Mouse (Mus musculus) heart, adult 8-10 months (tissue): ENCODE data around the gene Dvl1. TPM values are rescaled to one million over a fixed set of nuclear protein-coding genes. Genes with fewer than 3 reads are reported as not detected.

Source experiments
- DNase-seq: peaks from one replicate; pipeline ENCODE4 v3.0.0; 2022; ENCODE audit warnings: low spot score
- total RNA-seq, 4 experiments: library from RNA; stranded (reverse); gene quantifications; 2 replicates each; pipeline ENCODE4 v1.2.4; 2022

The Dvl1 gene
- 10 to 100 TPM; 41.3 to 50.7 (median 49.8) TPM for total RNA-seq

DNA sequence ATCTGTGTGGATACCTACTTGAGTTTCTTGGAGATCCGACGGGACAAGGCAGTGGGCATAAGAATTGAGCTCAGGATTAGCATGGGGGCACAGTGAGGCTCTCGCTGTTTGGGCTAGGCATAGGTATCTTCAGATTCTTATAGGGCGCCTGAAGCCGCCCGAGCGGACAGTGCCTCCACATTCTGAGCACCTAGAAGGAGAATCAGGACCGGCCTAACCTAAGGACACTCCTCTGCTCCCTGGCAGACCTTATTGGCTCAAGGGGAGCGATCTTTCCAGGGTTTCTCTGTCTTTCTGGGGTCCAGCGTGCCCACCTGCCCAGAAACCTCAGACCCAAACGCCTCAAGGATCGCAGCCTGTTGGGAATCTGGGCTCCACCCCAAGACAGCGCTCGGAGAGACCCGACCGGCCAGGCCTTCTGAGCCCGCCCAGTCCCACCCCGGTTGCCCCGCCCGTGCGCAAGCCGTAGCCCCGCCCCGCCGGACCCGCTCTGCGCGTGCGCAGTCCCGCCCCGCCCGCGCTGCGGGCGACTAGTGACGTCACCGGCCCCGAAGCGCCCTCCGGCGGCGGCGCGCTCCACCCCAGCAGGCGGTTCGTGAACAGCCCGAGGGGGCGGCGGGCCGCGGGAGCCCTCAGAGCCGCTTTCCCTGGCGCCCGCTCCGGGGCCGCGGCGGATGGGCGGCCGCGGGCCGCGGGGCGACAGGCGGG is at the start of gene Dvl1:
TSS of gene Dvl1 (plus strand) at position 532 of the 708 bp plus-strand sequence.
- peak; percentile 90 for DNase-seq

DNA sequence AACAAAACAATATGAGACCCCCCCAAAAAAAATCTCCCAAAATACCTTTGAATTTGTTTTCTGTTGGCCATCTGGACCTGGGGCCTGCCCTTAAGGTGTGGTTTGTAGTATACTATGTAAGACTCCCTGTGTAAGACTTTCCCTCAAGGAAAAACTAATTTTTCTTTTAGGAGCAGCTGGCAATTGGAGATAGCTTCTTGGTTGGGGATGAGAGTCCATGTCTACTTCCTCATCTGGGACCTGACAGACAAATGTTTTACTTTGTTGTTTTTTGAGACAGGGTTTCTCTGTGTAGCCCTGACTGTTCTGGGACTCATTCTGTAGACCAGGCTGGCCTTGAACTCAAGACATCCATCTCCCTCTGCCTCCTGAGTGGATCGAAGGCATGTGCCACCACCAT is 45.1 kb upstream of the Dvl1 start:
- DNase-seq, result no peak

DNA sequence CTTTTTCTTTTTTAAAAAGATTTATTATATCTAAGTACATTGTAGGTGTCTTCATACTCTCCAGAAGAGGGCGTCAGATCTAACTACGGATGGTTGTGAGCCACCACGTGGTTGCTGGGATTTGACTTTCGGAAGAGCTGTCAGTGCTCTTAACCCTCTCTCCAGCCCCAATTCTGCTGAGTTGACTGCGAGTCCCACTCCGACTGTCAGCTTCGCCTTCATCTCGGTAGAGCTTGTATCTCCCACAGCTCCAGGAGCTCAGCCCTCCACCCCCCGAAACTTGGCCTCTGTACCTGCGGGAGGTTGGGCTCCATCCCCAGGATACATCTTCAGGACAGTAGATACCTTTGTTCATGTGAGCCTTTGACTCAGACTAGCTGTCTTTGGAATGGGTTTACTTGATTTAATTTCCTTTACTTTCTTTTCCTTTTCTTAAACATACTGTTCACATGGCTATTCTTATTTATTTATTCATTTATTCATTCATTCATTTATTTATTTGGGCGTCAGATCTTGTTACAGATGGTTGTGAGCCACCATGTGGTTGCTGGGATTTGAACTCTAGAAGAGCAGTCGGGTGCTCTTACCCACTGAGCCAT is 44.4 kb upstream of the Dvl1 start, which contains the start of gene Mrpl20:
TSS of gene Mrpl20 (plus strand) at position 138 of the 599 bp plus-strand sequence.
- no peak for DNase-seq

DNA sequence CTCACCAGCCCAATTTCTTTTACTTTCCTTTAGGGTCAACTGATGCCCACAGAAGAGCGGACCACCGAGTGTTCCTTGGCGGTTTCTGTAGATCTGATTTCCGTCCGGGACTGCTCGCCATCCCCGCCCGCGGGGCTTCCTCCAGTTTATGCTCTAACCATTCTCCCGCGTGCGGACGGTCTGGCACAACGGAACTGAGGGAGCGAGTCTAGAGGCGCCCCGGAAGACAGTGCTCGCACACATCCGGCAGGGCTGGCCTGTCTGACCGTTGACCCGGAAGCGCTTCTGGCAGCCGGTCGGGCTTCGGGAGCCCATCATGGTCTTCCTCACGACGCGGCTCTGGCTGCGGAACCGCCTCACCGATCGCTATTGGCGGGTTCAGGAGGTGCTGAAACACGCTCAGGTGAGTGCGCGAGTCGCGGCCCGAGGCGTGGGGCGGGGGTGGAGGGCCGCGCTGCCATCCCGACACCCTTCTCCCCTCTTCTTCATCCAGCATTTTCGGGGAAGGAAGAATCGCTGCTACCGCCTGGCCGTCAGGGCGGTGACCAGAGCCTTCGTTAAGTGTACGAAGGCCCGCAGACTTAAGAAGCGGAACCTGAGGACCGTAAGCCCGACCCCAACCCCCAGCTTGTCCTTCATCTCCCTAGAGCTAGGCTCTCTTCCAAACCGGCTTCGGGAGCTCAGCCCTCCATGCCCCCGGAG is 43.7 kb upstream of the Dvl1 start:
- DNase-seq, result peak; percentile 94

DNA sequence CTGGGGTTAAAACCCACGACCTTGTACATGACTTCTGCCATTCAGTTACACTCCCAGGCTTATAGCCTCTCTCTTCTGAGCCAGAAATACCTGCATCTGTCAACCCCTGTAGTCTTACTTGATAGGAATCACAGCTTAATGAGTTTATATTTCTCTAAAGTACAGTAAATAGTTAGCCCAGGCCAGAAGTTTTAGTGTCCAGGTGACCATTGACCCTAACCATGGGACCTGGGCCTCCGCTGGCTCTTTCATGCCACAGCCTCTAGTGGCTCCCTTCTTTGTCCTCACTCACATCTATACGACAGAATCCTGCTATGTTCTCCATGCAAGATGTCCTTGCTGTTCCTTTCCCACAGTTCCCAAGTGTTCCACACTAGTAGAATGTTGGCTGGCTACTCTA is 39.4 kb upstream of the Dvl1 start:
- DNase-seq, result no peak

DNA sequence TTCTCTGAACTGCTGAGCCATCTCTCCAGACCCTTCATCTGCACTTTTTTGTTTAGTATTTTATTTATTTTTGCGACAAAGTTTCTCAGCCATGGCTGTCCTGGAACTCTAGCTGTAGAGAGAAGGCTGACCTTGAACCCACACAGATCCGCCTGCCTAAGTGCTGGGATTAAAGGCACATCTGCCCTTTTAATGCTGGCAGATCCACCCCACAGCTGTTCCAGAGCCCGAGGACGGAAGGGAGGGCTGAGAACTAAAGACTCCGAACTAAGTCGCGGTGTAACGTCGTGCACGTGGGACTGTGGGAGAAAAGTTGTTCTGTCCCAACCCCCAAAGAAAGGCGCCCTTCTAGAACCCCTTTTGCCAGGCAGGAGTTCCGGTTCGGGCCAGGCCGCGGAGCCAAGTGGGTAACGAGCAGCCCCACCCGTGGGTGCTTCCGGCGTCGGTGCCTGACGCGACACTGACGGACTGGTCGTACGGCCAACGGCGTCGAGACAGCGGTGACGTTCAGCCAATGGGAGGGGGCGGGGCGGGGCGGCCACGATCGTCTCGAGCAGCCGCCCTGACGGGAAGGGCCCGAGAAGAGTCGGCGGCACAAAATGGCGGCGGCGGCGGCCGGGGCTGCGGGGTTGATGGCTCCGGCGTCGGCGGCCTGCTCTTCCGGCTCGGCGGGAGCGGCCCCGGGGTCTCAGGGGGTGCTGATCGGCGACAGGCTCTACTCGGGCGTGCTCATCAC is 35.1 kb upstream of the Dvl1 start, which contains the start of gene Ccnl2:
TSS of gene Ccnl2 (plus strand) at position 561 of the 736 bp plus-strand sequence.
- peak; percentile 92 for DNase-seq

DNA sequence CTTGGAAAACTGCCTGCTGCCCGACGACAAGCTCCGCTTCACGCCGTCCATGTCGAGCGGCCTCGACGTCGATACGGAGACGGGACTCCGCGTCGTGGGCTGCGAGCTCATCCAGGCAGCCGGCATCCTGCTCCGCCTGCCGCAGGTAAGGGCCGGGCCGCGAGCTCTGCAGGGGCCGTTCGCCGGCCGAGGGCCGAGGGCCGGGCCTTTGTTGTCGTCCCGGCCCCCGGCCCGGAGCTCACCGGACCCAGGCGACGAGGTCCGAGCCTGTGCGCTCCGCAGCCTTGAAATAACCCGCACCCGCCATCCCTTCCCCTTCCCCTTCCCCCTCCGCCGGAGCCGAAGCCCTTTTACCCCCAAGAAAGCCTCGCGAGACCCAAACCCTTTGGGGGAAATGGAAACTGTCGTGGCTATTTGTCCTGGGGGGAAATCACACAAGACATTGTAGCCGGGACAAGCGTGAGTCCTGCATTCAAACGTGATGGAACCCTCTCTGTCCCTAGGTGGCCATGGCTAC is 34.5 kb upstream of the Dvl1 start:
- no peak for DNase-seq

DNA sequence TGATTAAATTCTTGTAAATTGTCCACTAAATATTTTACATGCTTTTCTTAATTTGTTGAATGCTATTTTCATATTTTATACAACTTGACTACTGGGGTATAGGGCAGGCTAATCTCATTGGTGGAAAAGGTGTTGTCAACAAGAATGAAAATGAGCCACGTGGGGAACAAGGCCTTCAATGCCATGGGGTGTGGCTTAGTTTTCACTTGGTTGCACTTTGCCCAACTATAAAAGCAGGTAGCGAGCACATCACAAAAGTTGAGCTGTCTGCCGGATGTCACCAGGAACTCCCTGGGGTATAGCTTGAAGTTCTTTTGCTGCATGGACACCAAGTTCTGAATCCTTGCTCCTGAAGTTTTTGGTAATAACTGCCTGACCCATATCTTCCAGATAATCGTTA is 29.7 kb upstream of the Dvl1 start:
- no peak for DNase-seq

DNA sequence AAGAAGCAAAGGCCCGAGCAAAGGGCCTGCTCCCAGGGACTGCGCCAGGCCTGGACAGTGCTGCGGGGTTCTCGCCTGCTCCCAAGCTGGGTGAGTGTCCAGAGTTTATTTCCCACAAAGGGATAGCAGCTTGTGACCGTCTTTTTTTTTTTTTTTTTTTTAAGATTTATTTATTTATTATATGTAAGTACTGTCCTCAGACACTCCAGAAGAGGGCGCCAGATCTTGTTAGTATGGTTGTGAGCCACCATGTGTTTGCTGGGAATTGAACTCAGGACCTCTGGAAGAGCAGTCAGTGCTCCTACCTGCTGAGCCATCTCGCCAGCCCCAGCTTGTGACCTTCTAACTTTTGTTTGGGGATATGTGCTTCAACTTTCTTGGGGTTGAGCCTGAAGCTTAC is 26.2 kb upstream of the Dvl1 start:
- DNase-seq, result no peak

DNA sequence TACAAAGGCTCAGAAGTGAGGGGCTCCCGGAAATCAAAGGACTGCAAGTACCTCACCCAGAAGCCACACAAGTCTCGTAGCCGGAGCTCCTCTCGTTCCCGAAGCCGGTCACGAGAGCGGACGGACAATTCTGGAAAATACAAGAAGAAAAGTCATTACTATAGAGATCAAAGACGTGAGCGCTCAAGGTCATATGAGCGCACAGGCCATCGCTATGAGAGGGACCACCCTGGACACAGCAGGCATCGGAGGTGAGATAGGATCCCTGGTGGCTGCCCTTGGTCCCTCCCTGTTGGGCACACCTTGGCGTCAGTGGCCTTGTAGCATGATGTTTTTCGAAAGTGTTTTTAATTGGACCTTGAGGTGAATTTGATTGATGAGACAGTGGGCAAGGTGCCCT is 23.8 kb upstream of the Dvl1 start:
- no peak for DNase-seq

DNA sequence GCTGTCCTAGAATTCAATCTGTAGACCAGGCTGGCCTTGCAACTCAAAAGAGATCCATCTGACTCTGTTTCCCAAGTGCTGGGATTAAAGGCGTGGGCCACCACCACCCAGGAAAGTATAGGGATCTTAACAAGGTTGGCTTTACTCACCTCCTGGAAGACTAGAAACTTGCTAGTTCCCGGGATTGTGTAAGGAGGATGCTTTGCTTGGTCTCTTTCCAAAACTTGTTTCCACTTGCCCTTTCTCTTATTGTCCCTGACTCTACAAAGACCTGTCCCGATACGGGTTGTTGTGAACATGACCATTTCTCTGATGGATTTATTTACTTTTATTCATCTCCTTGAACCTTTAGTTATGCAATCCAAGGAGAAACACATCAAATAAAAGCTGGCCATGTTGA is 17.3 kb upstream of the Dvl1 start:
- no peak for DNase-seq

DNA sequence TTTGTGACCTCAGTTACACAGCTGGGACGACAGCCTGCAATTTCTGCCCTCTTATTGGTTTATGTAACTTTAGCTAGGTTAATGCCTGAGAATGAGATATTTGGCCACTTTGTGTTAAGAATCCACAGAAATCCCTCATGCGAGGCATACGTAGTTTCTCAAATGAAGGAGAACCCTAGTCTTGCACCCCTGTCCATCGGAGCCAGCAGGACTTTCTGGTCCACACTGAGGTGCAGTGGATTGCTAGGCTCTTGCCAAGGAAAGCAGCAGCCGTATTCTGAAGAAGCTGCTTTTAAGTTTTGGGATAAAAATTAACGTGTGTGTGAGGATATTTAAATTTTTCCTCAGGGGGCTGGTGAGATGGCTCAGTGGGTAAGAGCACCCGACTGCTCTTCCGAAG is 16.6 kb upstream of the Dvl1 start:
- DNase-seq, result no peak

DNA sequence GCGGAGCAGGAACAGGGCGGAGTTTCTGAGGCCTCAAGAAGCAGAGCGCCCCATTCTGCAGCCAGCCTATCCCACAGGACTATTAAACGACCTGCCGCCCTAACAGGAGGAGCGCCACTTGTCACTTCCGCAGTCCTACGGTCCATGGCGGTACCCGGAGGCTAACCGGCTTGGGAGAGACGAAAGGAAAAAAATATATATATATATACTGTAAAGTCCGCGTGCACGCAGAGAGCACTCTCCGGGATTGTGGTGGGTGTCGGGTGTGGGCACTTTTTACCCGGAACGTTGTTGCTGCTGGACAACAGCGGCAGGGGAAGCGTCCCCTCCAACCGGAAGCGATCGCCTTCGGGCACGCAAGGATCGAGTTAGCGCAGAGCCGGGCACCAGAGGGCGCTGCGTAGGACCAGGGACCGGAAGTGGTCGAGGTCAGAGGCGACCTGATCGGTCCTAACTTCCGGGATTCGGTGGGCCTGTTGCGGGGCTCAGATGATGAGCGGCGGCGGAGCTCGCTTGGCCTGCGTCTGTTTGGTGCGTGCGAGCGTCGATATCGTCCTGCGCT is 15.9 kb upstream of the Dvl1 start, which contains the start of gene Aurkaip1:
TSS of gene Aurkaip1 (plus strand) at position 68 of the 562 bp plus-strand sequence.
- DNase-seq, result peak; percentile 91

DNA sequence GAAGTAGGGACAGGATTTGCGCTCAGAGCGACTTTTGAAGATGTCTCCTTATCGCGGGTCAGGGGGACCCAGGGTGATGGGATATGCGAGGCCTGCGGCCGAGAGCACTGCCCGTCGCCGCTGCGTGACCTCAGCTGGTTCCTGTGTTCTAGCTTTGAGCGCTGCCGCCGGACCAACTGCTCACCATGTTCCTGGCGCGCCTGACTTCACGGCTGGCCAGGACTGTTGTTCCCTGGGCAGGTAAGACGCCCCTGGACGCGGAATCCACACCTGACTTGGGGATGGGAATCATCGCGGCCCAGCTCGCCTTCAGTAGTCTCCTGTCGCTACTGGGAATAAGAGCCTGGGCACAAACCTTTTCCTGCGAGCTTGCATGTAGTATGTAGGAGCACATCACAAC is 15.4 kb upstream of the Dvl1 start:
- no peak for DNase-seq

DNA sequence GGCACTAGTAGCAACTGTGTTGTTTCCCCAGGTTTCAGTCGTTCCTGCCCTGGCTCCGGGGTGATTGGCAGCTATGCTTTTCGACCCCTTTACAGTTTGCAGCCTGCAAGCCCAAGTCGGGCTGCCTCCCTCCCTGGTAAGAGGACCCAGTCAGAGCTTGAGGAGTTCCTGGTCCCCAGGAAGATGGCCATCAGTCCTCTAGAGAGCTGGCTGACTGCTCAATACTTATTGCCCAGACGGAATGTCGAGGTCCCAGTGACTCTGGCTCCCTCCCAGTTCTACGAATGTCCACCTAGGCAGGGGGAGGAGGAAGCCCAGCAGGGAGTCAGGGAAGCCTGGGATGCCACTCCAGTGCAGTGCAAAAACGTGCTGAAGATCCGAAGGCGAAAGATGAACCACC is 14.9 kb upstream of the Dvl1 start:
- no peak for DNase-seq

DNA sequence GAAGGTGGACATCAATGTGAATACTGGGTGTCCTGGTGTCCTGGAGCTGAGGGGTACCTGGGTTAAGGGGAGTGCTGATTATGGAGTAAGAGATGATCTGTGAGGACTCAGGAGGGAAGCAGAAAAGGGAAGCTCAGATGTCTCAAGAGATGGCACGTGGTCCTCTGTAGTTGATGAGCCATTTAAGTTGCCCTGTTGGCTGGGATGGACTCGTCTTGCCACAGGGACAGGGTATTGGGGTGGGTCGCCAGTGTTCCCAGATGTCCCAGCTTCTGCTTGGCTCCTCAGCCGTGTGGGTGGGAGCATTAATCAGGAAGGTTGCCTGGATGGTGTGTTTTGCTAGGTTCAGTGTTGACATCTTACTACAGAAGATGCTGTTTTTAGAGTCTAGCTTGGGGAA is 14.0 kb upstream of the Dvl1 start:
- DNase-seq, result no peak

DNA sequence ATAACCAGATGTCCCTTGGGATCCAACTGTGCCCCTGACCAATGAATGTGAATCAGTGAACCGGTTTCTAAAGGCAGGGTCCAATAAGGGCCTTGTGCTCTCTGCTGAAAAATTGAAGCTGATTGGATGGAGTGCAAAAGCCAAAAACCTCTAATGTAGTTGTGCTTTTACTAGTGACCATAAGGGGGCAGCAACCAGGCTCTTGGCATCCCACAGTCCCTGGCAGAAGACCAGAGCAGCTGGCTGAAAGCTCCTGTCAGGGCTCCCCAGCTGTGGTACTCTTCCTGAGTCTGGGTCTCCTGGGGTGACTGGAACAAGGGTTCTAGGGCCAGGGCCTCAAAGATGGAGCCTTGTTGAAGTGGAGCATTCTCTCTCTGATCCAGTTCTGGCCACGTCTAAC is 13.4 kb upstream of the Dvl1 start:
- peak; percentile 89 for DNase-seq

DNA sequence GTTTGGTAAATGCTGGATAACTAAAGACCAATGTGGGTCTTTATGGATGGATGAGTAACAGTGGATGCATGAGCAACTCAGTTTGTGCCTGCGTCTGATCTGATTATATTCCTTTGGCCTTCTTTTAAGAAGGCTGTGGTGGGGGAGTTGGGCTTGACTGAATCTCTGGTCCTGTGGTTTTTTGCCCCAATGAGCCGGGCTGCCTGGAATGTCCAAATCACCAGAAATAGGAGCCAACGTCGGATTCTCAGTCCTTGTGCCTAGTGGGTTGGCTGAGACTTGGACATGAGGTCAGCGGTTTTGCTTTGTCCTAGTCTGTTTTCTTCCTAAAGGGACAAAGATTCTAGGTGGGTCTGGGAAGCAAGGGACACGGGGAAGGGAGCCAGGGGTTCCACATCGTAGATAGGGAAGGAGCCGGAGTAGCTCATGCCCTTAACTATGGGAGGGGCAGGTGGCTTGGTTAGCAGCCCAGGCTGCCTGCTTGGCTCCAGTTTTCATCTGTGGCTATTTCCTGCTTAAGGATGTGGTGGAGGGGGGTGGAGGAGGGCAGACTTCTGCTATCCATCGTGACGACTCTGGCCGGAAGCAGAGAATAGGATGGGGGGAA is 9.7 kb upstream of the Dvl1 start:
- DNase-seq, result peak; percentile 72

DNA sequence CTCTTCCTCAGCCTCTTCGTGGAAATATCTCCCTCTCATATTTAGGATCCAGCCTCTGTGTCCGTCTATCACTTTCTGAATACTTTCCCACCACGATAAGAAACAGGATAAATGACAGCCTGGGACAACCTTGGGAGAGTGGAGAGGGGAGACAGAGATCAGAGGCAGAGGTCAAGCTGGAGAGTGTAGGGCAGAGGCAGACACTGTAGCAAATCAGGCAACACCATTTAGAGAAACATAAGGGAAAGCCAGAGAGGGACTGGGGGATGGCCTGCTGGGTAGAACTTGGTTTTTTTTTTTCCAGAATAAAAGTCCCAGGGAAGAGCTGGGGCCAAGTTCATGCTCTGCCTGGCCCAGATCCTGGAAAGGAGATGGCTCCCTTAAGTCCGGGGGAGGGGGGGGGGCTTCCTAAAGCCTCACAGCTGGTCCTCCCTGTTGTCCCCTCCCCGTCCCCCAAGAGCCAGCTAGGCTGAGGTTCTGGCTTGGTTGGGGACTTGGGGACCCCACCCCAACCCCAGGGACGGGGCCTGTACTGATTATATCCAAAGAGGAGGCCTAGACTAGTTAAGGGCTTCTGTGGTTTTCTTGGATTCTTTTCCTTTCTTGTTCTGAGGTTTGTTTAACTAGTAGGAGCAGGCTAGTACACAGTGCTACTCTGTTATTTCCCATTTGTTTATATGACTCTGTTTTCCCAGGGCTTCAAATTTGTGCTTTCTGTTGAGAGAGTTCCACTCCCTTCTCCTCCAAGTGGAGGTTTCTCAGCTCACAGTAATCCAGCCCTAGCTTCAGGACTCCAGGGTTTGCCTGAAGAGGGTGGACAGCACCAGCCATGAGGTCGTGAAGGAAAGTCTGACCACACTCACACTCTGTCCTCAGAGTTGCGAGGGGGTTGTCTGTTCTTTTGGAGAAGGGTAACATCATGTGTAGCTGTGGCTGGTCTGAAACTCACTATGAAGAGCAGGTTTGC is 8.7 kb upstream of the Dvl1 start:
- DNase-seq, result peak; percentile 48

DNA sequence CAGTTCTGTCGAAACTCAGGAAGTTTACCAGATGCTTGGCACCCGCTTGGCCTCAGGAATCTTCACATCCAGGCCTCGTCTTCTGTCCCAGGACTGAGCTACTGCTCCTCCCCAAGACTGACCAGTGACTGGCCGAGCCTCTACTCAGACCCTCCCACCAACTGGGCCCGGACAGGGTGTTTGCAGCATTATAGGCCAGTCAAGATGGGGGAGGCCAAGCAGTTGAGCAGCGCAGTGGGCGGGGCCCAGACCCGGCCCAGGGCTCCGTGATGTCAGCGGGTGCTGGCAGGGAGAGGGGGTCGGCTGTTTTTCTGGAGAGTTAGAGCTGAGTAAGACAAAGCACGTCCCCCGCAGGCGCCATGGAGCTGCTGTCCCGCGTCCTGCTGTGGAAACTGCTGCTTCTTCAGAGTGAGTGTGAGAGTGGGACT is 7.7 kb upstream of the Dvl1 start, which contains the start of gene Mxra8:
TSS of gene Mxra8 (plus strand) at position 198 of the 428 bp plus-strand sequence.
- DNase-seq, result peak; percentile 89
